Mouse (Mus musculus): Measurements from ENCODE around the gene Vtn.

- TF ChIP-seq CTCF (IDR thresholded peaks at IDR 0.05; ENCODE audit: low read depth, low read length) (no peak), EP300 (IDR thresholded peaks at IDR 0.05; ENCODE audit: insufficient read depth, low read depth, low read length) (no peak), POLR2A (IDR thresholded peaks at IDR 0.05; ENCODE audit: insufficient read depth, low read length) (no peak)
Measured at GRCm38 (mm10) chr11:78502909-78503650, 4.2 kb downstream of the Vtn start, which contains the start of gene Sebox.
